Mouse (Mus musculus): Measurements from ENCODE around the gene Ptn. TPM values are rescaled to one million over a fixed set of nuclear protein-coding genes. Genes with fewer than 3 reads are reported as not detected.

Ptn gene
- total and polyA plus RNA-seq, 2 experiments from 2014 or later = 51.3 to 141 TPM

DNA sequence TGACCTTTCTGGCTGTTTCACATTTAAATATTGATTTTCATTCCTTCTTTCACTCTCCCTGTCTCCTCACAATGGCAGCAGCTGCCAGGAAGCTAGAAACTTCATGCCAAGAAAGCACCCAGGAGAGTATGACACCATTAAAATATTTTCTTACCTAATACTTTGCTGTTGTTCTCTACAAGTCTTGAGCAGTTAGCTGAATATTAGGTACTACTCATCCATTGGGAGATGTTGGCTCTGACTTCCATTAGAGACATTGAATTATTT lies 9.7 kb upstream of the Ptn start:
- no peak overlapping the region for H3K9ac ChIP-seq (replicated peaks; ENCODE audit: low read depth, low read length)
- DNase-seq (ENCODE audit: low spot score) (no peak), ATAC-seq (ENCODE audit: insufficient read depth, low read depth) (no peak)
- no peaks in the 10 kb centered on the region for H3K27me3 ChIP-seq (ENCODE audit: control insufficient read depth, insufficient read depth, low read length)
- H3K4me2 ChIP-seq (ENCODE audit: low read depth, low read length) = no peak overlapping the region
- H3K4me3 ChIP-seq (ENCODE audit: low read depth, low read length) = no peak overlapping the region
- no peaks in the 10 kb centered on the region for H3K36me3 ChIP-seq (replicated peaks; ENCODE audit: control insufficient read depth, insufficient read depth, low read length)
- 0 out of 2 replicates have a peak, but pooled peaks cover 15% of the 10 kb centered on the region for H3K4me1 ChIP-seq (ENCODE audit: control insufficient read depth, insufficient read depth)
- TF ChIP-seq CTCF (IDR thresholded peaks at IDR 0.05; ENCODE audit: low read depth) (no peak), EP300 (IDR thresholded peaks at IDR 0.05; ENCODE audit: low read depth) (no peak)
- peaks cover 5% of the 10 kb centered on the region; the same call in 1 of the 2 replicates for H3K9me3 ChIP-seq (replicated peaks; ENCODE audit: control insufficient read depth, low read length)
- H3K27ac ChIP-seq (ENCODE audit: low read depth) = peak overlapping the region; percentile 23; the same call in 1 of the 2 replicates

DNA sequence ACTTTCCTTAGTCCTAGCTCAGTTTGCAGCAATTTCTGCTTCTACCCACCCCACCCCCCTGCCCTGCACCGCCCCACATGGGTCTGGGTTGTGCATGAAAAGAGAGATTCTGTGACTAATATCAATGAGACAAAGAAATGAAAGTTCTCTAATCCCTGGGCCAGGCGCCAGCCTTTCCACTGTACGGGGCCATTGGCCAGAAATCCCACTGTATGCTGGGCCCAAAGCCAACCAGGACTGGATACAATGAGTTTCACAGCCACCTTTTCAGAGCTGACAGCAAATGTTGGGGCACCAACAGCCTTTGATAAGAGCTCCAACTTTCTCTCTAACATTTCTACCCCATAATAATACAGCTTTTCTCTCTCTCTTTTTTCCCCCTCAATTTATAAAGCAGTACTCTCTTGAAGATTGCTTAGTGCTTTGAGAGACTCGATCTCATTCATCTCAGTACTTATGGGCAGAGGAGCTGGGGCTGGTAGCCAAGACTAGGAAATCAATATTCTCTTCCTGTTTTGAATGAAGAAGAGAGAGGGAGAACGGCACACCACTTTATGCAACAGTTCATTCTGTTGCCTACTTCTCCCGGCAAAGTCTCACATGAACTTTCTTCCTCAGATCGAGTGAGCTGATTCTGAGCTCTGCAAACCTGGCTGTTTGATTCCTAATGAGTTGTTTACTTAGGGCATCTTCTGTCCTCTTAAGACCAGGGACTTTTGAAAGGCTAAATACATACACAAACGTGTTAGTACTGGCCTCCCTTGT lies 9.2 kb upstream of the Ptn start:
- Histone ChIP-seq H3K4me3 (ENCODE audit: low read depth, low read length) (no peak overlapping the region), H3K36me3 (replicated peaks; ENCODE audit: control insufficient read depth, insufficient read depth, low read length) (no peaks in the 10 kb centered on the region), H3K4me2 (ENCODE audit: low read depth, low read length) (peak overlapping the region; percentile 24; the same call in 1 of the 2 replicates), H3K9me3 (replicated peaks; ENCODE audit: control insufficient read depth, low read length) (peaks cover 5% of the 10 kb centered on the region; the same call in 1 of the 2 replicates), H3K4me1 (ENCODE audit: control insufficient read depth, insufficient read depth) (0 out of 2 replicates have a peak, but pooled peaks cover 15% of the 10 kb centered on the region), H3K27me3 (ENCODE audit: control insufficient read depth, insufficient read depth, low read length) (no peaks in the 10 kb centered on the region), H3K27ac (ENCODE audit: low read depth) (peak overlapping the region; percentile 23), H3K9ac (replicated peaks; ENCODE audit: low read depth, low read length) (no peak overlapping the region)
- 19% methylated on average over 8 of the region's 8 CpGs for WGBS
- no peak for TF ChIP-seq CTCF (IDR thresholded peaks at IDR 0.05; ENCODE audit: low read depth)
- no peak for TF ChIP-seq EP300 (IDR thresholded peaks at IDR 0.05; ENCODE audit: low read depth)
- ATAC-seq (ENCODE audit: insufficient read depth, low read depth) (peak; percentile 77), DNase-seq (ENCODE audit: low spot score) (peak; percentile 77)

DNA sequence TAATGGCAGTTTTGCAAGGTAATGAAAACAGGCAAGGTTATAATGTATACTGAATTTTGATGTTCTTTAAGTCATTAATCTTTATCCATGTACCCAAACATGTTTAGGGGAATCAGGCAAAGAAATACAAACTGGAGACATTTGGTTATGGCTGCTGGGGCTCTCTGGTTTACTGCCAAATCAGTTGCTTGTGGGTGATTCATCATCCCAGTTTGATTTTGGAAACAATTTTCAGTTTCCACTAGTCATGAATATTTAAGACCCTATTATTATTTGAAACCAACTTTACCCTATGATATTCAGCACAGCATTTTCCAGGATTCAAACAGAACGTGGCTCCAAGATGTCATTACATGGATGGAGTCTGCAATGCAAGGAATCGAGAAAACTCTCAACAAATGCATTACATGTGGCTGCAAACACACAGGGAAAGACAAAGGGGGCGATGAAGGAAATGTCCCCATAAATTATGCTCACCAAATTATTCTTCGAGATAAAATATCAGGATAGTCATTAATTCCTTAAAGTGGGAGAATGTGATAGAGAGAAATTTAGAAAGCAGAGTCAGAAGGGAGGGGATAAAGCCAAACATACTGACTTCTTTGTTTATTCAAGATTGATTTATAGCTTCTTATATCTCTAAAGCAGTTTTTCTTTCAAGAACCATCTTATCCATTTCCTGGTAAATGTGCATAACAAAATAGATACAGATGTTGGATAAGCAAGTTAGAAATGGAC lies 8.4 kb upstream of the Ptn start:
- ATAC-seq (ENCODE audit: insufficient read depth, low read depth) (no peak), DNase-seq (ENCODE audit: low spot score) (no peak)
- WGBS = 64% methylated on average over 4 of the region's 4 CpGs
- Histone ChIP-seq H3K27ac (ENCODE audit: low read depth) (peak overlapping the region; percentile 23; the same call in 1 of the 2 replicates), H3K36me3 (replicated peaks; ENCODE audit: control insufficient read depth, insufficient read depth, low read length) (no peaks in the 10 kb centered on the region), H3K9ac (replicated peaks; ENCODE audit: low read depth, low read length) (no peak overlapping the region), H3K4me2 (ENCODE audit: low read depth, low read length) (no peak overlapping the region), H3K4me3 (ENCODE audit: low read depth, low read length) (no peak overlapping the region), H3K27me3 (ENCODE audit: control insufficient read depth, insufficient read depth, low read length) (no peaks in the 10 kb centered on the region), H3K4me1 (ENCODE audit: control insufficient read depth, insufficient read depth) (0 out of 2 replicates have a peak, but pooled peaks cover 15% of the 10 kb centered on the region), H3K9me3 (replicated peaks; ENCODE audit: control insufficient read depth, low read length) (peaks cover 5% of the 10 kb centered on the region; the same call in 1 of the 2 replicates)
- TF ChIP-seq EP300 (IDR thresholded peaks at IDR 0.05; ENCODE audit: low read depth) (no peak), CTCF (IDR thresholded peaks at IDR 0.05; ENCODE audit: low read depth) (no peak)

DNA sequence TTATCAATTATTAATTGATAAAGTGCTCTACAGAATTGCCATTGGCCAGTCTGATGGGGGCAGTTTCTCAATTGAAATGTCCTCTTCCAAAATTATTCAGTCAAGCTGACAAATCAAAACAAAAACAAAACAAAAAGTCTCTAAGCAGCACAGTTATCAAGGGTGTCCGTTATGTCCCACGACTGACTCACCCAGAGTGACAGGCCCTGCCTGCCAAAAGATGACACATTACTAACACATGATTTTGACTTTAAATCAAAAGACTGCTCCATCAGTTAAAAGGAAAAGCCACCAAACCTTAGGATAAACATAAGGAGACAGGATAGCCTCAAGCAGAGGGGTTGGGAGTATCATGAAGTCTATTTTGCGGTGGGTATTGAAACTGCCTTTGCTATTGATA lies 6.6 kb upstream of the Ptn start:
- no peak overlapping the region for H3K27ac ChIP-seq (ENCODE audit: low read depth)
- DNase-seq (ENCODE audit: low spot score) (no peak), ATAC-seq (ENCODE audit: insufficient read depth, low read depth) (no peak)
- WGBS = 70% methylated on average over 3 of the region's 3 CpGs
- H3K4me2 ChIP-seq (ENCODE audit: low read depth, low read length) = no peak overlapping the region
- H3K9me3 ChIP-seq (replicated peaks; ENCODE audit: control insufficient read depth, low read length) = peaks cover 5% of the 10 kb centered on the region; the same call in 1 of the 2 replicates
- TF ChIP-seq CTCF (IDR thresholded peaks at IDR 0.05; ENCODE audit: low read depth) (no peak), EP300 (IDR thresholded peaks at IDR 0.05; ENCODE audit: low read depth) (no peak)
- no peak overlapping the region for H3K9ac ChIP-seq (replicated peaks; ENCODE audit: low read depth, low read length)
- no peaks in the 10 kb centered on the region for H3K27me3 ChIP-seq (ENCODE audit: control insufficient read depth, insufficient read depth, low read length)
- H3K4me3 ChIP-seq (ENCODE audit: low read depth, low read length) = no peak overlapping the region
- H3K36me3 ChIP-seq (replicated peaks; ENCODE audit: control insufficient read depth, insufficient read depth, low read length) = no peaks in the 10 kb centered on the region
- 0 out of 2 replicates have a peak, but pooled peaks cover 15% of the 10 kb centered on the region for H3K4me1 ChIP-seq (ENCODE audit: control insufficient read depth, insufficient read depth)

DNA sequence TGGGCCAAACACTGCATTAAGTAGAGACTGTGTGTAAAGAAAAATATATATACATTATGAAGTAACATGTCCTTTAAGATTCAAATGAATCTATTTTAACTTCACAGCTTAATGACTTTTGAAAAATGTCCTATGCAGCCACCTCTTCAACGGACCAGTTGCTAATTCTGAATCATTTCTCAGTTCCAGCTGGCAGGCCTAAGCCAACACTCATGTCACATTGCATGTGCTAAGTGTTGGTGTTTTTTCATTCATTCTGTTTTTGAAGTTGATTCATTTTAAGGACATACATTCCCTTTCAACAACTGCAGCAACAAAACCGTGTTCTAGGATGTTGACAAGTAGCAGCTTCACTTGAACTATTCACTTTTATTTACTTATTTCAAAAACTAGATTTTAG lies 6.0 kb upstream of the Ptn start:
- no peak for ATAC-seq (ENCODE audit: insufficient read depth, low read depth)
- Histone ChIP-seq H3K36me3 (replicated peaks; ENCODE audit: control insufficient read depth, insufficient read depth, low read length) (no peaks in the 10 kb centered on the region), H3K9ac (replicated peaks; ENCODE audit: low read depth, low read length) (no peak overlapping the region), H3K4me1 (ENCODE audit: control insufficient read depth, insufficient read depth) (0 out of 2 replicates have a peak, but pooled peaks cover 15% of the 10 kb centered on the region), H3K27ac (ENCODE audit: low read depth) (no peak overlapping the region), H3K4me3 (ENCODE audit: low read depth, low read length) (no peak overlapping the region), H3K4me2 (ENCODE audit: low read depth, low read length) (no peak overlapping the region), H3K27me3 (ENCODE audit: control insufficient read depth, insufficient read depth, low read length) (no peaks in the 10 kb centered on the region), H3K9me3 (replicated peaks; ENCODE audit: control insufficient read depth, low read length) (peaks cover 5% of the 10 kb centered on the region; the same call in 1 of the 2 replicates)
- no peak for DNase-seq (ENCODE audit: low spot score)
- 49% methylated on average over 2 of the region's 2 CpGs for WGBS
- TF ChIP-seq CTCF (IDR thresholded peaks at IDR 0.05; ENCODE audit: low read depth) (no peak), EP300 (IDR thresholded peaks at IDR 0.05; ENCODE audit: low read depth) (no peak)
